Mouse (Mus musculus): ENCODE results near the gene Rhbg. TPM values are rescaled to one million over a fixed set of nuclear protein-coding genes. Genes with fewer than 3 reads are reported as not detected.

Gene Rhbg
- polyA plus RNA-seq, 1 experiment from 2014 or later: not detected

DNA sequence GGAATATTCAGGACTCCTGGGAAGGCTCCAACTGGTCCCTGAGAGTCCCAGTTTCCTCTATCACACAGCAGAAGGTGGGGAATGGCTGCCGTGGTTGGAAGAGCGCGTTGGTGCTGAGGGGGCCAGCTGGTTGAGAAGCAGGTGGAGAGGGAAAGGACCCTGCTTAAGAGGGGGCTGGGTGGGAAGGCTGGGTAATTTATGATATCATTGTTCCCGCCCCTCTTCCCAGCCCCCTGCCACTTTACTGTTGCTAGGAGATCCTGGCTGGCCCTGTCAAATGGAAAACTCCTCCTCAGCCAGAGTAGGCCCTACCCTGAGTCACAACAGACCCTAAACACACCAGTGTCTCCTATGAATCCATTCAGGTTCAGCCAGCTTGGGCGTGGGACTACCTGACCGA is 26.5 kb downstream of the Rhbg start:
- 71% methylated on average over 6 of the region's 6 CpGs for WGBS (ENCODE audit: missing documents)
- H3K4me3 ChIP-seq (ENCODE audit: inconsistent target): no peak overlapping the region

DNA sequence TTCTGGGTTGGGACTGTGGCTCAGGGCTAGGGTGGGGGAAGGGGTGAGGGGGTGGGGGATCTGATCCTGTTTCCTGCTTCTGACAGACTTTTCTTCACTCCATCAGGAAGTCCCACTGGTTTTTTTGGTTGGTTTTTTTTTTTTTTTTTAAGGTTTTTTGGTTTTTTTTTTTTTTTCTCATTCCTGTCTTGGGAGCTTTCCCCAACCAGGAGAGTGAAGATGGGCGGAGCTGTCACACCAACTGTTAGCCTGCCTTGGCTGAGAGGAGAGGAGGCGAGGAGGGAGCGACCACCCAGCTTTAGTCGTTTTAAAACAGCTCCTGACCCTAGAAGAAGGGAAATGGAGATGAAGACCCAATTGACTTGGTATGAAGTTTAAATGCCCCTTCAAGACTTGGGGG is 27.2 kb downstream of the Rhbg start:
- WGBS (ENCODE audit: missing documents): 43% methylated on average over 3 of the region's 4 CpGs
- no peaks in the 10 kb centered on the region for H3K36me3 ChIP-seq (ENCODE audit: inconsistent target)

More for the DNA sequence above, 26.5 kb downstream of the Rhbg start:
- Histone ChIP-seq H3K36me3 (ENCODE audit: inconsistent target) (no peaks in the 10 kb centered on the region), H3K79me2 (ENCODE audit: inconsistent target) (no peaks in the 10 kb centered on the region), H3K27ac (no peak overlapping the region)

DNA sequence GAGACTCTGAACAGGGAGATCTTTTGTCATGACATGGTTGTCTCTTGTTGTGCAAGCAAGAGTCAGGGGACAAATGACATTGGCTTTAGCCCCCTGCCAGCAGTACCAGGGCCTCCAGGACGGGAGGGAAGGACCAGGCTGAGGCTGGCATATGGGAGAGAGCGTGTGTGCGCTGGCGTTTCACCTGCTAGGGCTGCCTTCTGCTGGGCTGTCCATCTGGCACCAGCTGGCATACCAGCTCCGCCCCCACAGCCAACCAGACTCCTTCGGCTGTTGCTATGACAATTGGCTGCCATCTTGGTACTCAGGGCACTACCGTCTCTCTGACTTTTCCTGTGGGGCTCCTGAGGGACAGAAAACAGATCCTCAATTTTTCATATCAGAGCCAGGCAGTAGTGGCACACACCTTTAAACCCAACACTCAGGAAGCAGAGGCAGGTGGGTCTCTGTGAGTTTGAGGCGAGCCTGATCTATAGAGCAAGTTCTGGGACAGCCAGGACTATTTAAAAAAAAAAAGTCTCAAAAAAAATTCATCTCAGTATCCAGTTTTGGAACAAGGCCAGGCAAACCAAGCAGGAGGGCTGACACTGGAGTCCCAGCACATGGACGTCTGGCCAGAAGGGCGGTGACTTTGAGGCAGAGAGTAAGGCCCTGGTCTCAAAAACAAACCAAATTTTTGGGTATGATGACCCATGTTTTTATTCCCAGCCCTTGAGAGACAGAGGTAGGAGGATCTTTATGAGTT is 28.2 kb downstream of the Rhbg start:
- 88% methylated on average over 8 of the region's 10 CpGs for WGBS (ENCODE audit: missing documents)
- Histone ChIP-seq H3K27ac (no peak overlapping the region), H3K4me3 (ENCODE audit: inconsistent target) (no peak overlapping the region), H3K36me3 (ENCODE audit: inconsistent target) (no peaks in the 10 kb centered on the region), H3K79me2 (ENCODE audit: inconsistent target) (no peaks in the 10 kb centered on the region)

More for the DNA sequence above, 27.2 kb downstream of the Rhbg start:
- Histone ChIP-seq H3K79me2 (ENCODE audit: inconsistent target) (no peaks in the 10 kb centered on the region), H3K27ac (no peak overlapping the region), H3K4me3 (ENCODE audit: inconsistent target) (no peak overlapping the region)

DNA sequence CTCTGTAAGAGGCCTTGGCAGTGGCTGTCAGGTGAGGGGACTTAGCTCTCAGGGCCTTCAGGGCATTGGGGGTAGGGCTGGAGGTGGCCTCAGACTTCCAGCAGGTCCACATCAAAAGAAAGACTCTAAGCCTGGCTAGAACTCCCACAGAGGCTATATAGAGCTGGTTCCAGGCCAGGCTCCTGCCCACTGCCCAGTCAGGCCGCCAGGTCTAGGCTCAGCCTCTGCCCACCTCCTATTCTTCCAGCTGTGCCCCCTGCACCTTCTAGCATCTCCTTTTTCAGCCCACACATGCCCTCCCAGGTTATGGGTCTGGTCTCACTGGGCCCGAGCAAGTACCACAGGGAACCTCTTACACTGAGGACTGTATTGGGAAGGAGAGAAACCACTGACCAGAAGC is 29.6 kb downstream of the Rhbg start:
- no peak overlapping the region for H3K4me3 ChIP-seq (ENCODE audit: inconsistent target)
- H3K36me3 ChIP-seq (ENCODE audit: inconsistent target): no peaks in the 10 kb centered on the region
- 91% methylated on average over 2 of the region's 2 CpGs for WGBS (ENCODE audit: missing documents)
- H3K27ac ChIP-seq: no peak overlapping the region
- H3K79me2 ChIP-seq (ENCODE audit: inconsistent target): no peaks in the 10 kb centered on the region

DNA sequence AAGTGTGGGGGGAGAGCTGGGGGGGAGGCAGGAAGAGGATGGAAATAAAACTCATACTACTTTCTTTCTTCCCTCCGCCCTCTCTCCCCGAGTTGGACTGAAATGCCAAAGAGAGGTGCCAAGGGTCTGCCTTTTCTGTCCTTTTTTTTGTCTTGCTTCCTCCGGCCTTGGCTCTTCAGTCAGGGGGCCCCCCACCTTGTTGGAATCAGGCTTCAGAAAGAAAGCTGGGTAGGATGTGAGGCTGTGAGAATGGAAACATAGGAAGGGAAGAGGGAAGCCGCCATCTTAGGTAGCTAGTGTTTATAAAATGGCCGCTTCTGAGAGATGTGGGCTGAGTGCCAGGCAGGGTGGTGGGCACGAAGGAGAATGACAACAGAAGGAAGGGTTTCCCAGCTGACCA is 32.1 kb downstream of the Rhbg start:
- Histone ChIP-seq H3K36me3 (ENCODE audit: inconsistent target) (no peaks in the 10 kb centered on the region), H3K27ac (no peak overlapping the region), H3K79me2 (ENCODE audit: inconsistent target) (no peaks in the 10 kb centered on the region), H3K4me3 (ENCODE audit: inconsistent target) (no peak overlapping the region)
- 85% methylated on average over 6 of the region's 6 CpGs for WGBS (ENCODE audit: missing documents)

DNA sequence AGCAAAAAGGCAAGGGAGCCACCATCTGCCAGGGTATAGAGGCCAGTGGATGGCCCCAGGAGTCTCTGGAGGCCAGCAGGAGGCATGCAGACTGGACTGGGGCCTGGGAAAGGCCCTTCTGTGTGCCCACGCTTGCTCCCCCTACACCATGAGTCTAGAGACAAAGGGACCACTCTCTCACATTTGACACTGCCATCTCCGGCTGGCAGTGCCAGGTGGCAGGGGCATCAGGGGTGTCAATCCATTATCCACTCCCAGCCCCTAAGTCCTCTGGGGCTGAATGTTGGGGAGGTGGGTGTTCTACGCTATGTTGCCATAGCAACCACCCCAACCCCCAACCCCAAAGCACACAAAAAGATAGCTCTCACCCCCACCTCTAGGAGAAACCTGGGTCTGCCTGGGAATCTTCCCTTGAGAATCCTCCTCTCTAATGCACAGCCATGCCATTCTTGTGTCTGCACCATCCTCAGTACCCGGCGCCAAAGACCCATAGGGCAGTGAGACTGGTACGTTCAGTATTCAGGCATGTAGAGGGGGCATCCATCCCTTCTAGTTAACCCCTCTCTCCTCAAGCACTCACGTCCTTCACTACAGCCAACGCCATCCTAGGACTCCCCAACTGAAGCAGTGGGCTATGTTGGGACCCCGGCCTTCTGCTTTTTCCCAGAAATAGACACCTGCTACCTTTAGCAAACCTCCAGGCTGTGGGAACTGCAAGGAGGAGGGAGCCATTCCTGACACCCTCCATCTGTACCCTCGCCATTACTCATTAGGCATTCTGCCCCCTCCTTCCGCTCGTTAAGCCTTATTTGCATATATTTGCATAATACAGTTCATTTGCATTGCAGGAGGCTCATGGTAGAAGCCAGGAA is 32.8 kb downstream of the Rhbg start:
- Histone ChIP-seq H3K79me2 (ENCODE audit: inconsistent target) (no peaks in the 10 kb centered on the region), H3K4me3 (ENCODE audit: inconsistent target) (no peak overlapping the region), H3K27ac (no peak overlapping the region), H3K36me3 (ENCODE audit: inconsistent target) (no peaks in the 10 kb centered on the region)
- 62% methylated on average over 12 of the region's 12 CpGs for WGBS (ENCODE audit: missing documents)

DNA sequence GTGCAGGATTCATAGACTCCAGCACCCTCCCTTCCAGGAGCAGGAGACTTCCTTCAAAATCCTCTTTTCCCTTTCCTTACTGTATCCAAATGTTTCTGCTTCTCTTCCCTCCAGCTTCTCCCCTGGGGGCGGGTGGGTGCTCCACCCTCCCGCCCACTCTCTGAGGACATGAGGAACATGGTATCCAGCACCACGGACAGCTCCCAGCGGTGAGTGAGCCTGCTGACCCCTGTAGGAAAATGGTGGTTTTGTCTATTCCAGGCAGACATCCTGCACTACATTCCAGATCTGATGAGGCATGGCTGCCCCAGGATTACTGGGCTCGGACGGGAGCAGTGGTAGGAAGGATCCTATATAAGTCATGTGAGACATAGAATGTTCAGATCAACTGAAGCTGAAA is 33.7 kb downstream of the Rhbg start:
- WGBS (ENCODE audit: missing documents): 2% methylated on average over 6 of the region's 6 CpGs
- no peak overlapping the region for H3K4me3 ChIP-seq (ENCODE audit: inconsistent target)
- no peaks in the 10 kb centered on the region for H3K79me2 ChIP-seq (ENCODE audit: inconsistent target)
- H3K36me3 ChIP-seq (ENCODE audit: inconsistent target): no peaks in the 10 kb centered on the region
- H3K27ac ChIP-seq: no peak overlapping the region

DNA sequence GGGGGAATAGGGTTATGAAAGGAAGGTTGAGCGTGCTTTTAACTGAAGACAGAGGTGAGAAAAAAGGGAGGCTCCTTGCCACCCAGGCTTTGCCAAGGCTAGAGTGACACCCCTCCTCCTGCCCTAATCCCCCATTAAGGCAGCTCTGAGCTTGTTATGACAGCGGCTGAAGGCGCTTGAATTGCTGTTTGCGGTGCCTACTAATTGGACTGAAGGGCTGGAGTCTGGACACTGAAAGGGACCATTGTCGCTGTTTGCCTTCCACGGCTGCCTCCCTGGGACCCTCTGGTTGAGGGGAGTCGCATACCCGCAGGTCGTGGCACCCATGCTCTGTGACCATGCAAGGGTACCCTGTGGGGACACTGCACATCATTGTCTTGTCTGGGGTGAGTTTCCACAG is 34.6 kb downstream of the Rhbg start:
- Histone ChIP-seq H3K4me3 (ENCODE audit: inconsistent target) (no peak overlapping the region), H3K79me2 (ENCODE audit: inconsistent target) (no peaks in the 10 kb centered on the region), H3K36me3 (ENCODE audit: inconsistent target) (no peaks in the 10 kb centered on the region), H3K27ac (no peak overlapping the region)
- WGBS (ENCODE audit: missing documents): 24% methylated on average over 9 of the region's 9 CpGs

DNA sequence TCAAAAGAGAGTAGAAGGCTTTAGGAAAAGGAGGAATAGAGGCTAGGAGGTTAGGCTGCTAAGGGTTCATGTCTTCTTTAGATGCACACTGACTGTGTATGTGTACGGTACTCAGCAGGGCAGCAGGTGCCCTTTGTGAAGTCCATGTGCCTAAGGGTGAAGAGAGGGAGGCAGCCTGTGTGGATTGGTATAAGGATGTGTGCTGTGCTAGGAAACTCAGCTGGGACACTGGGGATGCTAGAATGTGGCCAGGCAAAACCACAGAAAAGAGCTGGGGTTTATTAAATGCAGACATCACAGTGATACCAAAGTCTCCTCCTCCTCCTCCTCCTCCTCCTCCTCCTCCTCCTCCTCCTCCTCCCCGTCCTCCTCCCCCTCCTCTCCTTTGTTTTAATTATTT is 36.8 kb downstream of the Rhbg start:
- Histone ChIP-seq H3K4me3 (ENCODE audit: inconsistent target) (no peak overlapping the region), H3K27ac (no peak overlapping the region), H3K79me2 (ENCODE audit: inconsistent target) (no peaks in the 10 kb centered on the region), H3K36me3 (ENCODE audit: inconsistent target) (no peaks in the 10 kb centered on the region)
- 80% methylated on average over 1 of the region's 2 CpGs for WGBS (ENCODE audit: missing documents)

DNA sequence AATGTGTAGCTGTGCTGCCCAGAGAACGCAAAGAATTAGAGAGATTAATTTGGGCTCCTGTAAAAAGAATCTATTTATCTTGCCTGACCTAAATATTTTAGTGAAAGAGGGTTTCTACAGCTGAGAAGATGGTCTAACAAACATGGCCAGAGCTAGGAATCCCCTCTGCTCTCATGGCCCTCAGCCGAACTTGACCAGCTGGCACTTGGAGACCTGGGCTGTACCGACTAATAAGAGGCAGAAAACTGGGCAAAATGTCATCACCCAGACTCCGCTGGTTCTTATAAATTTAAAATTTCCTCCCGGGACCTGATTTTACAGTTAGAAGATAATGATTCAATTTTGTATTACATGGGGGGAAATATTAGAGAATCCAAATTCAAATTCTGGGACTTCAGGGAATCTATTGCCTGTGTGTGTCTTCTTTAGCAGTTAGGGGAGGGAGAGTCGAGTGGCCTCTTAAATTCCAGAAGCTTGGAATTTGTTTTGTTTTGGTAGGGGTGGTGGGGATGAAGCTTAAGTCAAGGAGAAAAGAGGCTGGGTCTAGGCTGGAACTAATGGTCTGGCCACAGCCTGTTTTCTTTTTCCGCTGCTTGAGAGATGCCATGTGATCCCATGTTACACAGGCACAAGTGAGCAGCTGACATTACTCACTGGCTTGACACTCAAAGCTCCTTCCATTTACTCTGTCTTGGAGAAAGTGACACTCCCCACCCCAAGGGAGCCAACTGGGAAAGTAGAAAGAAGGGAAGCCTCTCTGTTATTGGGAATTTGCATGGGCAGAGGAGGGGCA is 37.8 kb downstream of the Rhbg start:
- WGBS (ENCODE audit: missing documents): 34% methylated on average over 7 of the region's 7 CpGs
- no peaks in the 10 kb centered on the region for H3K79me2 ChIP-seq (ENCODE audit: inconsistent target)
- H3K4me3 ChIP-seq (ENCODE audit: inconsistent target): no peak overlapping the region
- H3K27ac ChIP-seq: no peak overlapping the region
- no peaks in the 10 kb centered on the region for H3K36me3 ChIP-seq (ENCODE audit: inconsistent target)

DNA sequence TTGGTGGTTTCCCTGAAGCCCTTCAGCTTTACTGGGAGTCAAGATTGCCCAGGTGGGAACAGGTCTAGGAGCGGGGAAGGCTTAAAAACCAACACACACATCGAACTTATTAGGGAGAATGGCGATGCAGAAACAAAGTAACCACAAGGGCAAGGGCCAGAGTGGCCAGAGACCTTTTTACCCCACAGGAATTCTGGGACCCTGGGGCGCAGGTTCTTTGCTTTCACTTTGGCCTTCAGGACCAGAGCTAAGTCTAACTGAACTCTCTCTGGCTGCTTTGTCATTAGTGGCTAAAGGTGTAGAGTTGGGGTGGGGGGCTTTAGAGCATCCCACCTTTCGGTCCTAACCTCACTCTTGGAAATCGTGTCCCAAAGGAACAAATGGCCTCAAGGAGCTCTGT is 38.4 kb downstream of the Rhbg start:
- H3K79me2 ChIP-seq (ENCODE audit: inconsistent target): no peaks in the 10 kb centered on the region
- no peaks in the 10 kb centered on the region for H3K36me3 ChIP-seq (ENCODE audit: inconsistent target)
- H3K27ac ChIP-seq: no peak overlapping the region
- WGBS (ENCODE audit: missing documents): 12% methylated on average over 6 of the region's 6 CpGs
- H3K4me3 ChIP-seq (ENCODE audit: inconsistent target): no peak overlapping the region

DNA sequence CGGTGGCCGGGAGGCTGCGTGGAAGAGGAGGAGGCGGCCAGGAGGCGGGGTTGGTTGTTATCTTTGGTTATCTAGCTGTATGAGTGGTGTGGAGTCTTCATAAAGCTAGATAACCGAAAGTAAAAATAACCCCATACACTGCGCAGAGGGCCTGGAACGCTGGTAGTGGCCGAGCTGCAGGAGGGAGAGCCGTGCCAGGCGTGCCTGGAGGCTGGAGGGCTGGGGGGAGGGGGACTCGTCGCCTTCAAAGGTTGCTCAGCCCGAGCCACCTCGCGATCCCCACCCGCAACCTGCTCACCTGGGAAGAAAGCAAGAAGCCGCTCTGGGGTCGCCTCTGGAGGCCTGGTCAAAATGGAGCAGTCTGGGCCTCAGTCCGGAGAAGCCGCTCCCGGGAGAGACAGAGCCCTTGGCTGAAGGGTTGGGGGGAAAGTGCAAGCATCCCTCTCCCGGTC is 38.9 kb downstream of the Rhbg start:
- 2% methylated on average over 22 of the region's 23 CpGs for WGBS (ENCODE audit: missing documents)
- no peak overlapping the region for H3K27ac ChIP-seq
- no peaks in the 10 kb centered on the region for H3K79me2 ChIP-seq (ENCODE audit: inconsistent target)
- no peaks in the 10 kb centered on the region for H3K36me3 ChIP-seq (ENCODE audit: inconsistent target)
- peak overlapping the region; percentile 9; the same call in 1 of the 2 replicates for H3K4me3 ChIP-seq (ENCODE audit: inconsistent target)

DNA sequence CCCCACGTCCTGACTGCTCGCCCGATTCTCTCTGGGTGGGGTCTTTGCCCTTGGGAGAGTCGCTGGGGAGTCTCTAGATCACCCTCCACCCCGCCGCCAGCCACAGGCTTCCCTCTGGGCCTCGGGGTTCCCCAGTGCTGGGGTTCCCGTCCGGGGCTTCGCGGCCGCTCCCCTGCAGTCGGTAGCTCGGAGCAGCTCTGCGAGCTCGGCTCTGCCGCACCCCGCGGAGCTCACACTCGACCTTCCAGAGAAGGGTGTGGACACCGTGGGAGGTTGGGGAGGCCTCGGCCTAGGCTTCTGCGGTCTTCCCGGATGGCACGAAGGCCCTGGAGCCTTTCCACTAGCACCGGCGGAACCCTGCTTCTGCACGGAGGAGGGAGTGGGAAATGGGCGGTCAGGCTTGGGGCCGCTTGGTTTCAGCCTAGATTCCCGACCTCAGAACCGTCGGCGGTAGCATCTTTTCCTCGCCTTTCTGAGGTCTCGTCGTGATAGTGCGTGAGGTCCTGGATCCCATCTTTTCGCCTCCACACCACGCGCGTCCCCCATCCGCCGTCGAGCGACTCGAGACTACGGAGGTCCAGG is 39.4 kb downstream of the Rhbg start:
- Histone ChIP-seq H3K4me3 (ENCODE audit: inconsistent target) (peak overlapping the region; percentile 9; the same call in 1 of the 2 replicates), H3K79me2 (ENCODE audit: inconsistent target) (no peaks in the 10 kb centered on the region), H3K27ac (no peak overlapping the region), H3K36me3 (ENCODE audit: inconsistent target) (no peaks in the 10 kb centered on the region)
- 1% methylated on average over 48 of the region's 48 CpGs for WGBS (ENCODE audit: missing documents)

DNA sequence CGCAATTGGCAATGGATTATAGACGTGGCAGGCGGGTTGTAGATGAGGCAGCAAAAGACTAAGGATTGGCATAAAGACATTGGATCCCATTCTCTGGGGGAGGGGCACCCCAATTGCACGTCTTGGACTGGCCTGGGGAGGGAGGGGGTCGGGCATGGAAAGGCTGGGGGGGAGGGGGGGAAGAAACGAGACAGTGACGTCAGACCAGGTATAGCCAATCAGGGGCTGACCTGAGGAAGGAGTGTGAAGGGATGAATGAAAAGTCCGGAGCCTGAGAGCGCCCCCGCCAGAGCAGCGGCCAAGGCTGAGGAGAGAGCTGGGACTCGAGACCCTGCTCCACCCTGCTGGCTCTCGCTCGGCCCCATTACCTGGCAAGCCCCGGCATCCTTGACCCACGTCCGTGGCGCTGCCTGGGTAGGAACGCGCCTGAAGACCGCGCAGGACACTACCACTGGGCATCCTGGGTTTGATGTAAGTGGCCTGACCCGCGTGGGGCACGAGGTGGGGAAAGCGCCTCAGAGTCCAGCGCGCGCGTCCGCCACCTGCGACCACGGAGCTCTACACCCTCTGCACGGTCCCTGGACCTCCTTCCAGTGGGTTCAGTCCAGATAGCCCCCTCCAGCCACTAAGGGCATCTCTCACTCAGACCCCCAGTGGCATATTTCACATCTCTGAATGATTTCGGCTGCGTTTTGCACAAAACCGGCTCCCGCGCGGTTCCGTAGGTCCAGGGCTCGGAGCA is 40.1 kb downstream of the Rhbg start:
- H3K79me2 ChIP-seq (ENCODE audit: inconsistent target): no peaks in the 10 kb centered on the region
- WGBS (ENCODE audit: missing documents): 6% methylated on average over 42 of the region's 42 CpGs
- no peaks in the 10 kb centered on the region for H3K36me3 ChIP-seq (ENCODE audit: inconsistent target)
- no peak overlapping the region for H3K27ac ChIP-seq
- no peak overlapping the region for H3K4me3 ChIP-seq (ENCODE audit: inconsistent target)

Measured in macrophage (primary cell).